ENCODE assay signal across 20 mouse cellular contexts in genomic region chr8:93883241-93883640, GRCm38 (mm10).
A peak's percentile ranks its signal among the peaks of the same experiment; 100 is the strongest.
DNase-seq lines count a peak whose midpoint lies in the region; ATAC-seq and TF ChIP-seq lines count a peak whose summit lies in the region.
"Had no signal": no experiment of that assay in that cellular context is flagged by ENCODE, and none has a peak within 500 bp of the region (broad histone marks: within the 10 kb centered on the region; RNA-seq: fewer than 3 reads in every experiment).

No protein-coding gene starts in this region.

- 0 out of 2 replicates have a peak, but pooled peaks have one; percentile 16 for ATAC-seq in hindbrain, embryonic 16.5 days
- ATAC-seq in hindbrain, embryonic 11.5 days (ENCODE audit: low FRiP score), result no peak
- ATAC-seq in midbrain, embryonic 14.5 days (ENCODE audit: low FRiP score, low TSS enrichment), result no peak
- ATAC-seq: forebrain, embryonic 16.5 days; lung, postnatal 0 days had no signal

- H3K27ac ChIP-seq in hindbrain, embryonic 16.5 days (ENCODE audit: low read depth, low read length), result no peak overlapping the region
- H3K27ac ChIP-seq in hindbrain, embryonic 11.5 days (ENCODE audit: low read depth, low read length), result no peak overlapping the region
- H3K27ac ChIP-seq in midbrain, embryonic 14.5 days (replicated peaks; ENCODE audit: low read depth, low read length), result 0 out of 2 replicates have a peak overlapping the region, but pooled peaks have one; percentile 26
- H3K27ac ChIP-seq in midbrain, embryonic 10.5 days (replicated peaks), result no peak overlapping the region
- peak overlapping the region; percentile 13; the same call in 1 of the 2 replicates for H3K27ac ChIP-seq in cortical plate, adult 2 months (ENCODE audit: insufficient read depth, low read length)
- H3K27ac ChIP-seq: embryonic facial prominence, embryonic 15.5 days had no signal

- H3K4me3 ChIP-seq in hindbrain, embryonic 16.5 days (ENCODE audit: low read length), result no peak overlapping the region
- no peak overlapping the region for H3K4me3 ChIP-seq in hindbrain, embryonic 11.5 days (ENCODE audit: low read depth, low read length)
- no peak overlapping the region for H3K4me3 ChIP-seq in midbrain, embryonic 14.5 days (replicated peaks; ENCODE audit: low read depth, low read length)
- no peak overlapping the region for H3K4me3 ChIP-seq in midbrain, embryonic 10.5 days
- no peak overlapping the region for H3K4me3 ChIP-seq in cortical plate, adult 2 months (ENCODE audit: insufficient read depth, low read length)
- H3K4me3 ChIP-seq: embryonic facial prominence, embryonic 15.5 days; heart, embryonic 12.5 days had no signal

- no peak overlapping the region for H3K4me2 ChIP-seq in hindbrain, embryonic 16.5 days (ENCODE audit: low read length)
- no peak overlapping the region for H3K4me2 ChIP-seq in hindbrain, embryonic 11.5 days (replicated peaks; ENCODE audit: low read depth, low read length)
- H3K4me2 ChIP-seq in midbrain, embryonic 14.5 days (ENCODE audit: low read length), result no peak overlapping the region
- H3K4me2 ChIP-seq: embryonic facial prominence, embryonic 15.5 days; heart, embryonic 12.5 days had no signal

- no peak for TF ChIP-seq CTCF in cortical plate, adult 2 months (IDR thresholded peaks at IDR 0.05; ENCODE audit: extremely low read depth, insufficient read depth, low read length)

- no peaks in the 10 kb centered on the region for H3K9me3 ChIP-seq in hindbrain, embryonic 16.5 days (ENCODE audit: control insufficient read depth, low read length)
- no peaks in the 10 kb centered on the region for H3K9me3 ChIP-seq in hindbrain, embryonic 11.5 days (ENCODE audit: control insufficient read depth, low read length)
- no peaks in the 10 kb centered on the region for H3K9me3 ChIP-seq in midbrain, embryonic 14.5 days (ENCODE audit: control insufficient read depth, low read length)
- H3K9me3 ChIP-seq in midbrain, embryonic 10.5 days (replicated peaks), result no peaks in the 10 kb centered on the region
- H3K9me3 ChIP-seq: embryonic facial prominence, embryonic 15.5 days had no signal

- H3K36me3 ChIP-seq in hindbrain, embryonic 16.5 days (ENCODE audit: control insufficient read depth, insufficient read depth, low read length), result no peaks in the 10 kb centered on the region
- no peaks in the 10 kb centered on the region for H3K36me3 ChIP-seq in hindbrain, embryonic 11.5 days (ENCODE audit: control insufficient read depth, insufficient read depth, low read length)
- H3K36me3 ChIP-seq in midbrain, embryonic 14.5 days (ENCODE audit: control insufficient read depth, insufficient read depth, low read length), result 0 out of 2 replicates have a peak, but pooled peaks cover 8% of the 10 kb centered on the region
- 0 out of 2 replicates have a peak, but pooled peaks cover 3% of the 10 kb centered on the region for H3K36me3 ChIP-seq in midbrain, embryonic 10.5 days
- H3K36me3 ChIP-seq: embryonic facial prominence, embryonic 15.5 days; heart, embryonic 12.5 days had no signal

- no peaks in the 10 kb centered on the region for H3K27me3 ChIP-seq in hindbrain, embryonic 16.5 days (replicated peaks; ENCODE audit: control insufficient read depth, insufficient read depth, low read length)
- no peaks in the 10 kb centered on the region for H3K27me3 ChIP-seq in hindbrain, embryonic 11.5 days (ENCODE audit: control insufficient read depth, insufficient read depth, low read length)
- H3K27me3 ChIP-seq in midbrain, embryonic 14.5 days (ENCODE audit: control insufficient read depth, insufficient read depth, low read length), result no peaks in the 10 kb centered on the region
- H3K27me3 ChIP-seq in midbrain, embryonic 10.5 days (ENCODE audit: low read depth, poor library complexity, severe bottlenecking), result no peaks in the 10 kb centered on the region
- H3K27me3 ChIP-seq: embryonic facial prominence, embryonic 15.5 days; heart, embryonic 12.5 days had no signal

- peaks cover 3% of the 10 kb centered on the region; the same call in 1 of the 2 replicates for H3K4me1 ChIP-seq in hindbrain, embryonic 16.5 days (ENCODE audit: control insufficient read depth, insufficient read depth, low read depth, low read length)
- H3K4me1 ChIP-seq in hindbrain, embryonic 11.5 days (replicated peaks; ENCODE audit: control insufficient read depth, insufficient read depth, low read length), result no peaks in the 10 kb centered on the region
- peaks cover under 1% of the 10 kb centered on the region; the same call in 1 of the 2 replicates for H3K4me1 ChIP-seq in midbrain, embryonic 14.5 days (ENCODE audit: control insufficient read depth, insufficient read depth, low read length)
- peaks cover 10% of the 10 kb centered on the region for H3K4me1 ChIP-seq in midbrain, embryonic 10.5 days
- H3K4me1 ChIP-seq in cortical plate, adult 2 months (ENCODE audit: control insufficient read depth, insufficient read depth, low read length), result peaks cover 25% of the 10 kb centered on the region
- H3K4me1 ChIP-seq: embryonic facial prominence, embryonic 15.5 days had no signal

- no peak for TF ChIP-seq POLR2A in cortical plate, adult 2 months (IDR thresholded peaks at IDR 0.05; ENCODE audit: extremely low read depth, insufficient read depth, low read length)

- peak; percentile 62 for DNase-seq in cerebellum, adult 9-11 months
- DNase-seq in cerebellum, postnatal 4 days (ENCODE audit: low spot score in 2 of 2), result no peak
- no peak for DNase-seq in hindbrain, embryonic 11.5 days (ENCODE audit: low spot score)
- peak; percentile 18 for DNase-seq in midbrain, embryonic 14.5 days
- no peak for DNase-seq in midbrain, embryonic 10.5 days (ENCODE audit: low spot score)
- no peak for DNase-seq in spleen, postnatal 10 days (ENCODE audit: low spot score in 2 of 2)
- DNase-seq: adrenal gland, postnatal 36 days; B cell, adult 2 months; embryo, embryonic 11 days; heart, postnatal 14 days; kidney, adult 2 months; kidney, postnatal 14 days; liver; thymus, postnatal 25 days had no signal

- H3K9ac ChIP-seq in hindbrain, embryonic 16.5 days (ENCODE audit: low read depth, low read length), result no peak overlapping the region
- H3K9ac ChIP-seq in hindbrain, embryonic 11.5 days (ENCODE audit: low read depth, low read length), result no peak overlapping the region
- H3K9ac ChIP-seq in midbrain, embryonic 14.5 days (replicated peaks; ENCODE audit: low read length), result no peak overlapping the region
- H3K9ac ChIP-seq: embryonic facial prominence, embryonic 15.5 days; heart, embryonic 12.5 days had no signal

Comparison
In these comparisons a context has a peak if more than half of its experiments do, and no peak if none do; other contexts are left out.
1. DNase-seq: peak in cerebellum, adult 9-11 months (single experiment) and midbrain, embryonic 14.5 days (single experiment); none in cerebellum, postnatal 4 days (0 of 2), hindbrain, embryonic 11.5 days (single experiment), midbrain, embryonic 10.5 days (single experiment) and spleen, postnatal 10 days (0 of 2).
2. H3K27ac ChIP-seq: peak in midbrain, embryonic 14.5 days (single experiment) and cortical plate, adult 2 months (single experiment); none in hindbrain, embryonic 16.5 days (single experiment), hindbrain, embryonic 11.5 days (single experiment) and midbrain, embryonic 10.5 days (single experiment).